Mouse (Mus musculus) embryonic facial prominence, embryonic 10.5 days (tissue): ENCODE measurements around the gene Stx11. TPM values are rescaled to one million over a fixed set of nuclear protein-coding genes. Genes with fewer than 3 reads are reported as not detected.

ENCODE experiments used
- DNase-seq: peaks from one replicate; pipeline ENCODE4 v3.0.0-alpha.2; 2017; ENCODE audit warnings: low spot score
- H3K27ac ChIP-seq: fragments of 300-500 bp; sonication (generic); replicated peaks from 2 replicates; pipeline ENCODE4 v1.5.1; 2016; ENCODE audit warnings: mild to moderate bottlenecking
- H3K27me3 ChIP-seq: fragments of 300-500 bp; sonication (generic); replicated peaks from 2 replicates; pipeline ENCODE4 v1.6.1; 2016; ENCODE audit warnings: low read depth, mild to moderate bottlenecking; ENCODE audit not compliant: poor library complexity, severe bottlenecking
- H3K36me3 ChIP-seq: fragments of 300-500 bp; sonication (generic); replicated peaks from 2 replicates; pipeline ENCODE4 v1.6.1; 2016; ENCODE audit warnings: mild to moderate bottlenecking, moderate library complexity
- H3K4me1 ChIP-seq: fragments of 300-500 bp; sonication (generic); 2 replicates; pipeline ENCODE4 v1.6.1; 2016
- H3K4me3 ChIP-seq: fragments of 300-500 bp; sonication (generic); 2 replicates; pipeline ENCODE4 v1.5.1; 2016; ENCODE audit warnings: mild to moderate bottlenecking, moderate library complexity
- H3K9me3 ChIP-seq: fragments of 300-500 bp; sonication (generic); 2 replicates; pipeline ENCODE4 v1.6.1; 2016; ENCODE audit warnings: mild to moderate bottlenecking
- WGBS: fragments of 180-500 bp; shearing (Covaris S2); methylation state at CpG from one replicate; pipeline ENCODE4 v1.1.7; 2016; 5-methylcytosine and 5-hydroxymethylcytosine counted together
- polyA plus RNA-seq: library from polyadenylated mRNA; unstranded; fragments of >200 nt; fragmentation: Nextera tagmentation; extraction: Ambion mirVana; gene quantifications from 2 replicates; pipeline ENCODE4 v1.2.1, GENCODE M21; 2016

Gene Stx11
- polyA plus RNA-seq, result 1.0 and 1.4 TPM in 2 replicates

DNA sequence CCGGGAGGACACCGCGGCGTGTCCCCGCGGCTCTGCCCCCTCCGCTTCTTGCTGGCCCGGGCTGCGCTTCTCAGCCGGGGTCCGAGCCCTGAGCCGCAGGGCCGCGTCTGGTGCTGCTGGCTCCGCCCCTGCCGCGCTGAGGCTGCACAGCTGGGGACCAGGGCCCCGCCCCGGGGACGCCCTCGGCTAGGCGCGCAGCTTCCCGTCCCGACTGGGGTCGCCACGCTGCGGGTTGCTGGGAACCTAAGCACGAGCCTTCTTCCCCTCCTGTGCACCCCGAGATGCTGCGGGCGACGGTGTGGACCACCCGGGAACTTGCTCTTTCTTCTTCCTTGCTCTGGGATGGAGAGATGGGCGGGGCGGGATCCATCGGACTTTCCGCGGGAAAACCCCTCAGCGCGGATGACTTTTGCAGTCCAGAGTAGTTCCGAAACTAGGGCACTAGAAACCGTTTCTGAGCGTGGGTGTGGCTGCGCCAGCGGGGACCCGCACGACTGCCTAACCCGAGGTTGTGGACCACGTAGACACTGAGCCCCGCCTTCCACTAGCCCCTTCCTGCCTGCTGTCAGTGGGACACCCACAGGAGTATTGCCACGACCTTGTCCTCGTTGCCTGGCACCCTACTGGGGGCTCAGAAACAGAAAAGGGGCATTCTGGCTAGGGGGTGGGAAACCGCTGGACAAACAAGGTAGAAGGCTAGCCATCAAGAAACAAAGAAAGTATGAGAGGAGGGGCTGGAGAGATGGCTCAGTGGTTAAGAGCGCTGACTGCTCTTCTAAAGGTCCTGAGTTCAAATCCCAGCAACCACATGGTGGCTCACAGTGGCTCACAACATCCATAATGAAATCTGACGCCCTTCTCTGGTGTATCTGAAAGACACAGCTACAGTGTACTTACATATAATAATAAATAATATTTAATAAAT, at the start of gene Stx11:
TSS of gene Stx11 (minus strand) at position 148 of the 925 bp plus-strand sequence.
- 0 out of 2 replicates have a peak, but pooled peaks cover 6% of the 10 kb centered on the region for H3K4me1 ChIP-seq
- H3K27me3 ChIP-seq, result peaks cover 37% of the 10 kb centered on the region
- DNase-seq, result peak; percentile 86
- WGBS, result 3% methylated on average over 56 of the region's 56 CpGs
- peak within 1 kb of the TSS; percentile 78 for H3K4me3 ChIP-seq
- no peaks in the 10 kb centered on the region for H3K36me3 ChIP-seq
- no peaks in the 10 kb centered on the region for H3K9me3 ChIP-seq
- peak within 1 kb of the TSS; percentile 81 for H3K27ac ChIP-seq

GRCm38 (mm10) chr10:13008737-13009121, 44.6 kb upstream of the Stx11 start:
- peak overlapping the region; percentile 94 for H3K4me3 ChIP-seq
- peak overlapping the region; percentile 89 for H3K27ac ChIP-seq
- 3% methylated on average over 29 of the region's 29 CpGs for WGBS
- peaks cover 18% of the 10 kb centered on the region for H3K36me3 ChIP-seq
- H3K4me1 ChIP-seq, result peaks cover 16% of the 10 kb centered on the region
- DNase-seq, result no peak
- H3K9me3 ChIP-seq, result no peaks in the 10 kb centered on the region
- no peaks in the 10 kb centered on the region for H3K27me3 ChIP-seq

- peaks cover 18% of the 10 kb centered on the region for H3K36me3 ChIP-seq
- peak; percentile 94 for DNase-seq
- no peaks in the 10 kb centered on the region for H3K9me3 ChIP-seq
- H3K27ac ChIP-seq, result peak overlapping the region; percentile 89
- no peaks in the 10 kb centered on the region for H3K27me3 ChIP-seq
- H3K4me3 ChIP-seq, result peak overlapping the region; percentile 94
- H3K4me1 ChIP-seq, result peaks cover 16% of the 10 kb centered on the region
- WGBS, result 4% methylated on average over 52 of the region's 52 CpGs
Measured at GRCm38 (mm10) chr10:13007876-13008736, 44.0 kb upstream of the Stx11 start.

DNA sequence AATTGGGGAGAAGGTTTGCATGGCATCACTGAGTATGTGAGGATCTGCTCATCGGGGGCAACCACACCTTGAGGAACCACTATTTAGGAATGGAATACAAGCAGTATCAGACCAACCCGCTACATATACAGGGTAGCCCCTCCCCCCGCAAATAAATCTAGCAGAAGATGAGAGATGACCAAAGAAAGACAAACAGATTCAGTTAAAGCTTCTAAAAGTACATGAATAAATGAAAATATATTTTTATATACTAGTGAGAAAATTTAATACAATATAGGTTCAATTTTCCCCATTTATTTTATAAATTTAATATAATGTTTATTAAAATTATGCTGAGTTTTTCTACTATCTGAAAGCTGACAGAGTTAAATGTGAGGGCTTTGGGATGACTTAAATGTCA, 40.9 kb upstream of the Stx11 start, which contains the start of gene Sf3b5:
TSS of gene Sf3b5 (plus strand) at position 301 of the 400 bp plus-strand sequence.
- peaks cover 3% of the 10 kb centered on the region for H3K36me3 ChIP-seq
- 89% methylated on average over 3 of the region's 3 CpGs for WGBS
- H3K27ac ChIP-seq, result no peak within 1 kb of the TSS
- H3K4me1 ChIP-seq, result peaks cover 13% of the 10 kb centered on the region
- no peak within 1 kb of the TSS for H3K4me3 ChIP-seq
- H3K27me3 ChIP-seq, result no peaks in the 10 kb centered on the region
- no peak for DNase-seq
- no peaks in the 10 kb centered on the region for H3K9me3 ChIP-seq

GRCm38 (mm10) chr10:12996736-12997477, 32.8 kb upstream of the Stx11 start:
- WGBS, result 46% methylated on average over 17 of the region's 17 CpGs

GRCm38 (mm10) chr10:12993411-12994039, 29.4 kb upstream of the Stx11 start:
- Histone ChIP-seq H3K4me3 (no peak overlapping the region), H3K27me3 (no peaks in the 10 kb centered on the region), H3K36me3 (no peaks in the 10 kb centered on the region), H3K9me3 (no peaks in the 10 kb centered on the region), H3K27ac (no peak overlapping the region), H3K4me1 (no peaks in the 10 kb centered on the region)
- 90% methylated on average over 25 of the region's 25 CpGs for WGBS
- DNase-seq, result no peak

More at GRCm38 (mm10) chr10:12996736-12997477, 32.8 kb upstream of the Stx11 start:
- Histone ChIP-seq H3K9me3 (no peaks in the 10 kb centered on the region), H3K27ac (no peak overlapping the region), H3K4me3 (no peak overlapping the region), H3K36me3 (no peaks in the 10 kb centered on the region), H3K27me3 (no peaks in the 10 kb centered on the region), H3K4me1 (no peaks in the 10 kb centered on the region)
- peak; percentile 82 for DNase-seq

DNA sequence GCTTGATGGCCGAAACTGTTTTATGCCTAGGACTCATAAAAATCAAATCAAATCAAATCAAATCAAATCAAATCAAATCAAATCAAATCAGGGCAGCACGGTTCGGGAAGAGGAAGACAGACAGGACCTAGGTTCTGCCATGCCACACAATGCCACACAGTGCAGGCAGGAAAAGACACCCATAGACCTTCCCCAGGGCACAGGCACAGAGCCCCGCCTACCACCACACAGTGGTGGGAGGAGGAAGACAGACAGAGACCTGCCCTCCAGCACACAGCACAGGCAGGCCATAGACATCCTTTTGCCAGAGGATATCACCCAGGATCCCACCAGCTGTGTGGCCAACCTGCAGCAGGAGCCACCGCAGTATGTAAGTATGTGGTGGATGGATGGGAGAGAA, 27.9 kb upstream of the Stx11 start:
- Histone ChIP-seq H3K9me3 (no peaks in the 10 kb centered on the region), H3K36me3 (no peaks in the 10 kb centered on the region), H3K27ac (no peak overlapping the region), H3K4me1 (no peaks in the 10 kb centered on the region), H3K27me3 (no peaks in the 10 kb centered on the region), H3K4me3 (no peak overlapping the region)
- whole genome bisulfite sequencing, result 75% methylated on average over 5 of the region's 5 CpGs
- DNase-seq, result no peak

- no peaks in the 10 kb centered on the region for H3K9me3 ChIP-seq
- no peak for DNase-seq
- no peaks in the 10 kb centered on the region for H3K4me1 ChIP-seq
- H3K27me3 ChIP-seq, result no peaks in the 10 kb centered on the region
- no peak overlapping the region for H3K27ac ChIP-seq
- no peaks in the 10 kb centered on the region for H3K36me3 ChIP-seq
- WGBS, result 63% methylated on average over 4 of the region's 4 CpGs
- no peak overlapping the region for H3K4me3 ChIP-seq
Measured at GRCm38 (mm10) chr10:12986943-12987342, 22.8 kb upstream of the Stx11 start.

DNA sequence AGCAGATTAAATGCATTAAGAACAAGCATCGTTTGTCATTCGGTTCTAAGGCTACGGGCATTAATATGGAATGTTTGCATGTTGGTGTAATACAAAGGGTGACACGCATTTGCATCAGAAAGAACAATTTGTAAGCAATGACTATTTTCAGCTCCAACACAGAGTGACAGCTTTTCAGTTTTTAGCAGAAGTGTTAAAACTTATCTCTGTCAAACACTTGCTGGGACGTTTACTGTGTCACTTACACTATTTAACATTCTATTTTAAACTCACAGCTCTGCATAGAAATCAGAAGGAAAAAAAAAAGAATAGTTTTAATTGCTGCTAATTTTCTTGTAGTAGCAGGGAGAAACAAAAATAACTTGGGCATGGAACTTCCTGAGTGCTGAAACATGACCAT, 22.4 kb upstream of the Stx11 start:
- H3K27me3 ChIP-seq, result no peaks in the 10 kb centered on the region
- H3K4me3 ChIP-seq, result no peak overlapping the region

GRCm38 (mm10) chr10:12985028-12985427, 20.9 kb upstream of the Stx11 start:
- Histone ChIP-seq H3K27me3 (no peaks in the 10 kb centered on the region), H3K4me3 (no peak overlapping the region), H3K9me3 (no peaks in the 10 kb centered on the region), H3K27ac (no peak overlapping the region), H3K36me3 (no peaks in the 10 kb centered on the region), H3K4me1 (no peaks in the 10 kb centered on the region)
- 82% methylated on average over 3 of the region's 3 CpGs for WGBS
- DNase-seq, result no peak

More for the DNA sequence above, 22.4 kb upstream of the Stx11 start:
- WGBS, result 87% methylated on average over 5 of the region's 5 CpGs
- H3K36me3 ChIP-seq, result no peaks in the 10 kb centered on the region
- no peak overlapping the region for H3K27ac ChIP-seq
- no peaks in the 10 kb centered on the region for H3K9me3 ChIP-seq
- no peak for DNase-seq
- H3K4me1 ChIP-seq, result no peaks in the 10 kb centered on the region

GRCm38 (mm10) chr10:12983516-12983915, 19.4 kb upstream of the Stx11 start:
- H3K27me3 ChIP-seq, result no peaks in the 10 kb centered on the region
- H3K27ac ChIP-seq, result no peak overlapping the region
- no peaks in the 10 kb centered on the region for H3K4me1 ChIP-seq
- no peaks in the 10 kb centered on the region for H3K9me3 ChIP-seq
- no peak overlapping the region for H3K4me3 ChIP-seq
- no peaks in the 10 kb centered on the region for H3K36me3 ChIP-seq
- DNase-seq, result no peak
- WGBS, result 83% methylated on average over 3 of the region's 3 CpGs
